Mouse (Mus musculus): ENCODE data around the gene Armc7. TPM values are rescaled to one million over a fixed set of nuclear protein-coding genes. Genes with fewer than 3 reads are reported as not detected.
A peak's percentile ranks its signal among the peaks of the same experiment; 100 is the strongest.
"Not testable (repeated sequence)": the region's sequence is repeated elsewhere in the genome, so short reads cannot be mapped to it uniquely, and the experiment has no call there.

Gene Armc7
- polyA plus RNA-seq, 1 experiment = 3.3 TPM

GRCm38 (mm10) chr11:115490441-115491355 lies 15.2 kb downstream of the Armc7 start:
- H3K27ac ChIP-seq (ENCODE audit: control insufficient read depth, insufficient read depth, low read depth, low read length) = no peak overlapping the region
- peak overlapping the region; percentile 87 for H3K4me3 ChIP-seq (ENCODE audit: control insufficient read depth, low read depth, low read length)
- TF ChIP-seq POLR2A (IDR thresholded peaks at IDR 0.05; ENCODE audit: control insufficient read depth, low read depth, low read length) = no peak
- no peak for TF ChIP-seq CTCF (IDR thresholded peaks at IDR 0.05; ENCODE audit: control insufficient read depth, insufficient read depth, insufficient replicate concordance, low read depth, low read length)

GRCm38 (mm10) chr11:115491356-115492083 lies 16.1 kb downstream of the Armc7 start, which contains the start of gene Nt5c:
Nt5c (minus strand) TSS chr11:115491862.
- Histone ChIP-seq H3K36me3 (ENCODE audit: control insufficient read depth, insufficient read depth, low read length) (no peaks in the 10 kb centered on the region), H3K4me3 (ENCODE audit: control insufficient read depth, low read depth, low read length) (peak within 1 kb of the TSS; percentile 87), H3K27ac (ENCODE audit: control insufficient read depth, insufficient read depth, low read depth, low read length) (peak within 1 kb of the TSS; percentile 46), H3K4me1 (ENCODE audit: control insufficient read depth, insufficient read depth, low read length) (peaks cover 10% of the 10 kb centered on the region), H3K27me3 (ENCODE audit: control insufficient read depth, insufficient read depth, low read length) (no peaks in the 10 kb centered on the region)
- TF ChIP-seq POLR2A (IDR thresholded peaks at IDR 0.05; ENCODE audit: control insufficient read depth, low read depth, low read length) (no peak), CTCF (IDR thresholded peaks at IDR 0.05; ENCODE audit: control insufficient read depth, insufficient read depth, insufficient replicate concordance, low read depth, low read length) (0 out of 2 replicates have a peak, but pooled peaks have one; percentile 20)

More at GRCm38 (mm10) chr11:115490441-115491355, 15.2 kb downstream of the Armc7 start:
- no peaks in the 10 kb centered on the region for H3K27me3 ChIP-seq (ENCODE audit: control insufficient read depth, insufficient read depth, low read length)
- H3K36me3 ChIP-seq (ENCODE audit: control insufficient read depth, insufficient read depth, low read length) = no peaks in the 10 kb centered on the region
- peaks cover 10% of the 10 kb centered on the region for H3K4me1 ChIP-seq (ENCODE audit: control insufficient read depth, insufficient read depth, low read length)

DNA sequence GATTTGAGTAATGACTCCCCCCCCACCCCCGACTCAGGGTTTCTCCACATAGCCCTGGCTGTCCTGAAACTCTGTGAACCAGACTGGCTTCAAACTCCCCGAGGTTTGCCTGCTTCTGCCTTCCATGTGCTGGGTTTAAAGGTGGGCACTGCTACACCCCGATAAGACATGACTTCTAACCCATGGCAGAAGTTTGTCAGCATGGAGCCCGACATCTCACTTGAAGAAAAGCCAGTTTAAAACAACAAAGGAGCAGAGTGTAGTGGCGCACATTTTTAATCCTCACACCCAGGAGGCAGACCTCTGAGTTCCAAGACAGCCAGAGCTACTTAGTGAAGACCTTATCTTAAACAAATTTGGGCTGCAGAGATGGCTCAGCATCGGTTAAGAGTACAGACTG lies 16.9 kb downstream of the Armc7 start:
- H3K27ac ChIP-seq (ENCODE audit: control insufficient read depth, insufficient read depth, low read depth, low read length) = no peak overlapping the region
- peak overlapping the region; percentile 87 for H3K4me3 ChIP-seq (ENCODE audit: control insufficient read depth, low read depth, low read length)
- no peaks in the 10 kb centered on the region for H3K36me3 ChIP-seq (ENCODE audit: control insufficient read depth, insufficient read depth, low read length)
- no peak for TF ChIP-seq POLR2A (IDR thresholded peaks at IDR 0.05; ENCODE audit: control insufficient read depth, low read depth, low read length)
- no peak for TF ChIP-seq CTCF (IDR thresholded peaks at IDR 0.05; ENCODE audit: control insufficient read depth, insufficient read depth, insufficient replicate concordance, low read depth, low read length)
- H3K4me1 ChIP-seq (ENCODE audit: control insufficient read depth, insufficient read depth, low read length) = peaks cover 10% of the 10 kb centered on the region
- no peaks in the 10 kb centered on the region for H3K27me3 ChIP-seq (ENCODE audit: control insufficient read depth, insufficient read depth, low read length)

DNA sequence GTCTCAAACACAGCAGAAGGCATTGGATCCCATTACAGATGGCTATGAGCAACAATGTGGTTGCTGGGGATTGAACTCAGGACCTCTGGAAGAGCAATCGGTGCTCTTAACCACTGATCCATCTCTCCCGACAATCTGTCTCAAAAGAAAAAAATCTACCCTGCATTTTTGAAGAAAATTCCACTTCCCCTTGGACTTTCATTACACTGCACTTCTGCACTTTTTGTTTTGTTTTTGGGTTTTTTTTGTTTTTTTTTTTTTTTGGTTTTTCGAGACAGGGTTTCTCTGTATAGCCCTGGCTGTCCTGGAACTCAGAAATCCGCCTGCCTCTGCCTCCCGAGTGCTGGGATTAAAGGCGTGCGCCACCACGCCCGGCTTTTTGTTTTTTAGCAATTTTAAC lies 21.1 kb downstream of the Armc7 start:
- H3K27ac ChIP-seq (ENCODE audit: control insufficient read depth, insufficient read depth, low read depth, low read length); H3K27me3 ChIP-seq (ENCODE audit: control insufficient read depth, insufficient read depth, low read length); H3K4me1 ChIP-seq (ENCODE audit: control insufficient read depth, insufficient read depth, low read length); H3K36me3 ChIP-seq (ENCODE audit: control insufficient read depth, insufficient read depth, low read length); H3K4me3 ChIP-seq (ENCODE audit: control insufficient read depth, low read depth, low read length): not testable (repeated sequence)

GRCm38 (mm10) chr11:115502636-115503035 lies 27.2 kb downstream of the Armc7 start:
- H3K36me3 ChIP-seq (ENCODE audit: control insufficient read depth, insufficient read depth, low read length) = no peaks in the 10 kb centered on the region; the same call in 1 of the 2 replicates
- peaks cover 2% of the 10 kb centered on the region; the same call in 1 of the 2 replicates for H3K4me1 ChIP-seq (ENCODE audit: control insufficient read depth, insufficient read depth, low read length)
- TF ChIP-seq POLR2A (IDR thresholded peaks at IDR 0.05; ENCODE audit: control insufficient read depth, low read depth, low read length) = no peak
- H3K27ac ChIP-seq (ENCODE audit: control insufficient read depth, insufficient read depth, low read depth, low read length) = no peak overlapping the region
- H3K4me3 ChIP-seq (ENCODE audit: control insufficient read depth, low read depth, low read length) = no peak overlapping the region
- no peaks in the 10 kb centered on the region for H3K27me3 ChIP-seq (ENCODE audit: control insufficient read depth, insufficient read depth, low read length)

GRCm38 (mm10) chr11:115506586-115506985 lies 31.1 kb downstream of the Armc7 start:
- Histone ChIP-seq H3K27ac (ENCODE audit: control insufficient read depth, insufficient read depth, low read depth, low read length) (no peak overlapping the region), H3K4me3 (ENCODE audit: control insufficient read depth, low read depth, low read length) (no peak overlapping the region), H3K4me1 (ENCODE audit: control insufficient read depth, insufficient read depth, low read length) (peaks cover 6% of the 10 kb centered on the region), H3K36me3 (ENCODE audit: control insufficient read depth, insufficient read depth, low read length) (no peaks in the 10 kb centered on the region; the same call in 1 of the 2 replicates), H3K27me3 (ENCODE audit: control insufficient read depth, insufficient read depth, low read length) (no peaks in the 10 kb centered on the region)
- TF ChIP-seq CTCF (IDR thresholded peaks at IDR 0.05; ENCODE audit: control insufficient read depth, insufficient read depth, insufficient replicate concordance, low read depth, low read length) (no peak), POLR2A (IDR thresholded peaks at IDR 0.05; ENCODE audit: control insufficient read depth, low read depth, low read length) (no peak)

- peaks cover 14% of the 10 kb centered on the region for H3K4me1 ChIP-seq (ENCODE audit: control insufficient read depth, insufficient read depth, low read length)
- no peak overlapping the region for H3K4me3 ChIP-seq (ENCODE audit: control insufficient read depth, low read depth, low read length)
- no peak overlapping the region for H3K27ac ChIP-seq (ENCODE audit: control insufficient read depth, insufficient read depth, low read depth, low read length)
- no peaks in the 10 kb centered on the region for H3K27me3 ChIP-seq (ENCODE audit: control insufficient read depth, insufficient read depth, low read length)
- no peak for TF ChIP-seq CTCF (IDR thresholded peaks at IDR 0.05; ENCODE audit: control insufficient read depth, insufficient read depth, insufficient replicate concordance, low read depth, low read length)
- no peaks in the 10 kb centered on the region for H3K36me3 ChIP-seq (ENCODE audit: control insufficient read depth, insufficient read depth, low read length)
Measured at GRCm38 (mm10) chr11:115508061-115508460, 32.6 kb downstream of the Armc7 start.
